Mouse (Mus musculus): ENCODE results near the gene Mad1l1. TPM values are rescaled to one million over a fixed set of nuclear protein-coding genes. Genes with fewer than 3 reads are reported as not detected.

Gene Mad1l1
- total RNA-seq, 2 experiments from 2014 or later = 11.6 to 46.6 TPM

DNA sequence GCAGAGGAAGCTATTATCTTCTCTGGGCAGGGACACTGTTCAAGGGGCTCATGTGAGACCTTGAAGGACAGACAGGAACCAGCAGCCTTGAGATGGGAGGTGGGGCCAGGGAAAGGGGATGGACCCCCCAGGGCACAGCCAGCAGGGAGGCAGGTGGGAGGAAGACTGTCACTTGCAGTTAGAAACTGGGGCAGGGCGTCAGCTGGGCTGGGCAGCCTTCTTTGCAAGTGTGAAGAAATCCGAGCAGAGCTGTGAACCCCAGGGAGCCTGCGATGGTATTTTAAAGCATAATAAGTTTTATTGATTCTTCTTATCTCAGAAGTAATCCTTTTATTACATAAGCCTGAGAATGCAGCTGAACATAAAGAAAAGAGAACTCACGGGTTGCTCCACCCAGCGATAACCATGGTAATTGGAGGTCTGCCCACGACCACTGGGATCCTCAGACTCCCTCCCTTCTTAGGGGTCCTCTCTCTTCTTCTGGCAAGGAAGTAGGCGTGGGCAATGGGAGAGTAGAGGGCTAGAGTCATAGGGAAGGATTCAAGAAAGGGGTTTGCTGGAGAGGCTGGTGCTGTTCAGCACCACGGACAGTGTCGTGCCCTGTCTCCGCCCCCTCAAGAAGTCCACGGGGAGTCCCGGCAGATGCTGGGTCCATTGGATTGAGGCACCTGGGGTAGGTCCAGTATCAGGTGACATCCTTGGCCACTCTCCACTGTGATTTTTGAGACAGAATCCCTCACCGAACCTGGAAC lies 342.7 kb downstream of the Mad1l1 start:
- ATAC-seq (ENCODE audit: poor library complexity, severe bottlenecking) = no peak

DNA sequence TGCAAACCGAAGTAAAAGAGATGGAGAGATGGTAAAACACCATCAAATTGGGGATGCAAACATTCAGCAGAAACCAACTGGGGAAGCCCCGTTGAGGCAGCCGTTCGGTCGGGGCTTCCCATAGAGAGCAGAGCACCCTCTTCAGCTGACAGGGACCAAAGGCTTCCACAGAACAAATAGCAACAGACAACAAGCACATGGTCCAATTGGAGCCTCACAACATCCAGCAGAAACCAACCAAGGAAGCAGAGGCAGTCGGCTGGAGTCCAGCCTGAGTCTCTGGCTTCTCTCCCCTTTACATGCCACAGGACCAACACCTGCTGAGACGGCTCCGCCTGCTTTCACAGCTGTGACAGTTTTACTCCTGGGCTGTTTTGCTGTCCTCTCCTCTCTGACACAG lies 343.9 kb downstream of the Mad1l1 start:
- ATAC-seq (ENCODE audit: poor library complexity, severe bottlenecking) = no peak

DNA sequence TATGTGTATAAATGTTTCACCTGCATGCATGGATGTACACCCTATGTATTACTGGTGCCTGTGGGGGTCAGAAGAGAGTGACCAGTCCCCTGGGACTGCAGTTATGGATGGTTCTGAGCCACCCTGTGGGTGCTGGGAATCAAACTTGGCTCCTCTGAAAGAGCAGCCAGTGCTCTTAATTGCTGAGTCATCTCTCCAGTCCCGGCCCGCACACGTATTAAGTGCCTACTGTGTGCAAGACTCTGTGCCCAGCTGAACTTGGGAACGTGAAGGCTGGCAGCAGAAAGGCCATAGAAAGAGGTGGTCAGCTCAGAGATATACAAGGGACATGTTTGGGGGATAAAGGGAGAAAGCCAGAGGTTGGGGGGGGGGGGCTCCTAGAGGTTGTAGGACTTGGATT lies 344.8 kb downstream of the Mad1l1 start:
- no peak for ATAC-seq (ENCODE audit: poor library complexity, severe bottlenecking)

DNA sequence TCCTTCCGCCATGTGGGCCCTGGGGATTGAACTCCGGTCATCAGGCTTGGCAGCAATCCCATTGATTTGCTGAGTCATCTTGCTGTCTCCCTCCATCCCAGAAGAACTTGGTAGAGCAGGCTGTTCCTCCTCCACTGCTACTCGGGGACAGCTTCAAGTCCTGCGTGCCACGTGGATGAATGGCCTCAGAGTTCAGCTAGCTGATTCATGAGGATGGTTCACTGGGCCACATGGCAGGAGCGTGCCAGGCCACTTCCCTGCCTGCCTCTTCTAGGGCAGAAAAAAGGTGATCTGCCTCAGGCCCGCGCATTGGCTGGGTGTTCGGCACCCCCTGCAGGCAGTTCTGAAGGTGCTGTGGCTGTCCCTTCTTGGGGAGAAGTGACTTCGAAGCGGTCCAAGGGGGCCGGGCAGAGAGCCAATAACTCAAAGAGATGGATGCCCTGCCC lies 351.1 kb downstream of the Mad1l1 start:
- ATAC-seq (ENCODE audit: poor library complexity, severe bottlenecking) = no peak

DNA sequence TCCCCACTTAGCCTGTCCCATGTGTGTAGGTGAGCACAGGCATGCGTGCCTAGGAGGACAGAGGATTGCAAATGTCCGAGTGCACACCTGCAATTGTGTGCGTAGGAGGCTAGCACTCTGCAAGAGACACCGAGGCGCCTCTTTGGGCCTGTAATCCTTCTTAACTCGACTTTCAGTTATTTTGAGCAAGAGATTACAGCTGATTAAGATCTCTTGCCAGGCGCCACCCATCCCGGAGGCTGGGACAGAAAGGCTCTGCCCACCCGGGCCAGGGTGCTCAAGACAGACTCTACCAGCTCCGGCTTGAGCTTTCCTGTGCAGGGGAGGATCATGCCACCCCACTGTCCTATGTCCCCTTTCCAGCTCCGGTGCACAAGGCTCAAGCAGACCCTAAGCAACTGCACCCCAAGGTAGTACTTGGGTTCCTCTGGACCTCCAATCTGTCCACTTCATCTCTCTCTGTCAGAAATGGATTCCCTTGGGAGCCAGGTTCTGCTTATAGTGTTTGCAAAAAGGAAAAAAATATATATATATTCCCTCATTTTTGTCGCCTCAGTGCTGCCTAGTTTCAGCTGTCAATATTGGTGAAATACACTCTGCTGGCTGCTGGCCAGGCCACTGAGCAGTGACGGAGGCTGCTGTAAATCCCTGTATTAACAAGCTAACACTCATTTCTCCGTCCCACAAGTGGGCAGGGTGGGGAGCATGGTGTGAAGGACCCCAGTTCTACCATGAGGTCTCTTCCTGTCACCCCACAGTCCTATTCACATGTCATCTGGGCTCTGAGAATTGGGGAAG lies 352.0 kb downstream of the Mad1l1 start:
- no peak for ATAC-seq (ENCODE audit: poor library complexity, severe bottlenecking)

DNA sequence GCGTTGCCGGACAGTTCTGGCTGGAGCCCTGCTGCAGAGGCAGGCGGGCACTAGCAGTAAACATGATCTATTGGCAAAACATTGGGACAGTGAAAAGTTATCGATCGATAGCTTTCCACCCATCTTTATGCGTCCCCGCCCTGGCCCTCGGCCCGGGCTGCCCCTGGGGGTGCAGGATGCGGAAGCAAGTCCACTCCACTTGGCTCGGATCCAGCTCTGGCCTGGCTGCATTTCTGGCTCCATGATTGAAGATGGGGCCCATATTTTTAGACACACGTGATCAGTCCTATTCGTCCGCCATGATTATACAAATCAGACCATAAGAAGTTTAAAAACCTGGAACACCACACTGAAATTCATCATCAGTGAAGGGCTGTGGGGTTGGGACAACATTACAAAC lies 355.8 kb downstream of the Mad1l1 start:
- ATAC-seq (ENCODE audit: poor library complexity, severe bottlenecking) = no peak

DNA sequence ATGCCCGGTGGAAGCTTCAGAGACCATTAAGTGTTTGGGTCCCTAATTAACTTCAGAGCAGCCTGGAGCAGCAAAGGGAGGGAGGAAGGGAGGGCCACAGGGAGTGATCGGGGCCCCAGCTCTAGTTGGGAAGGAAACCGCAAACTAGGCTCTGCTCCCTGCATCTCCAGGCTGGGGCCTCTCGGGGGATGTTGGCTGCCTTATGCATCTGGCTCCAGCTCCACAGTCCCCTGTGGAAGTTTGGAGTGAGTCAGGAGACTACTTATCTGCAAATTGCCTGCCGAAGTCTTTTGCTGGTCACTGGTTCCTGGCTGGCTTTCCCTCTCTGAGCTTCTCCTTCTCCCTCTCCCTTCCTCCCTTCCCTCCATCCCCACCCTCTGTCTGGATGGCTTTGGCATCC lies 357.0 kb downstream of the Mad1l1 start:
- ATAC-seq (ENCODE audit: poor library complexity, severe bottlenecking) = no peak

DNA sequence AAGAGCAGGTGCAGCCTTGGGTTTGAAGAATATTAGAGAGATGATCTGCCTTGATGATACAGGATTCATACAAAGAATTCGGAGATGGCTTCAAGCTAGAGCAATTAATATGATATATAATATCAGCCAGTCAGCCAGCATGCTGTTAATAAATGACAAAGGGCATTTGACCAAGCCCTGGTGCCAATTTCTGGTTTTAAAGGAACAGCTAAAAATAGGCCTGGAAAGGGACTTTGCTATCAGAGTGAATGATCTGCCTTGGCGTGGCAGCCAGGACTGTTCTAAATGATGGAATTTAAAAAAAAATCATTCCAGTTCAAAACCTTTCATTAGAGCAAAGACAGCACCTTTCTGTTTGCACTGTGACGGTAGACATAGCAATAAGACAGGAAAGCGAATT lies 361.6 kb downstream of the Mad1l1 start:
- no peak for ATAC-seq (ENCODE audit: poor library complexity, severe bottlenecking)

Other genes with a start within 250 kb of the Mad1l1 start
- 17.5 and 19.9 TPM in 2 replicates for gene Nudt1, start 104 bp upstream of the Mad1l1 start, total RNA-seq (2015)
- 11.6 and 18.4 TPM in 2 replicates for gene Nudt1, start 104 bp upstream of the Mad1l1 start, total RNA-seq (2017)
- 1.7 and 5.5 TPM in 2 replicates for gene Mrm2, start 10.3 kb upstream of the Mad1l1 start, total RNA-seq (2015)
- 2.4 and 4.0 TPM in 2 replicates for gene Mrm2, start 10.3 kb upstream of the Mad1l1 start, total RNA-seq (2017)
- gene Snx8, start 67.7 kb upstream of the Mad1l1 start, total RNA-seq (2015) = 2.8 and 3.5 TPM in 2 replicates
- 8.1 and 8.3 TPM in 2 replicates for gene Snx8, start 67.7 kb upstream of the Mad1l1 start, total RNA-seq (2017)
- gene Eif3b, start 97.8 kb upstream of the Mad1l1 start, total RNA-seq (2015) = 82.3 and 108 TPM in 2 replicates
- gene Eif3b, start 97.8 kb upstream of the Mad1l1 start, total RNA-seq (2017) = 43.2 and 74.9 TPM in 2 replicates
- gene Gm4869, start 124.1 kb upstream of the Mad1l1 start, total RNA-seq (2015) = not detected in 2 replicates
- gene Gm4869, start 124.1 kb upstream of the Mad1l1 start, total RNA-seq (2017) = not detected in 2 replicates
- 89.4 and 92.0 TPM in 2 replicates for gene Chst12, start 184.0 kb upstream of the Mad1l1 start, total RNA-seq (2015)
- 41.7 and 44.5 TPM in 2 replicates for gene Chst12, start 184.0 kb upstream of the Mad1l1 start, total RNA-seq (2017)
- gene Grifin, start 243.5 kb upstream of the Mad1l1 start, total RNA-seq (2015) = not detected in 2 replicates
- gene Grifin, start 243.5 kb upstream of the Mad1l1 start, total RNA-seq (2017) = not detected in 2 replicates

All from megakaryocyte, adult 5-6 weeks (primary cell).